Mouse (Mus musculus): ENCODE results near the gene Gm47995. TPM values are rescaled to one million over a fixed set of nuclear protein-coding genes. Genes with fewer than 3 reads are reported as not detected.

Gm47995 gene
- total and polyA plus RNA-seq, 3 experiments = not detected

GRCm38 (mm10) chr1:151220098-151220497, 21.9 kb downstream of the Gm47995 start:
- H3K27me3 ChIP-seq (replicated peaks) = no peaks in the 10 kb centered on the region
- TF ChIP-seq UBTF (IDR thresholded peaks at IDR 0.05; ENCODE audit: low read depth, low read length) (no peak), ZKSCAN1 (IDR thresholded peaks at IDR 0.05; ENCODE audit: borderline replicate concordance, low read depth, low read length) (no peak), EP300 (IDR thresholded peaks at IDR 0.05; ENCODE audit: low read length) (no peak), ELF1 (IDR thresholded peaks at IDR 0.05; ENCODE audit: low read depth, low read length) (no peak), MAFK (IDR thresholded peaks at IDR 0.05; ENCODE audit: insufficient replicate concordance, low read length) (no peak), NRF1 (IDR thresholded peaks at IDR 0.05; ENCODE audit: low read depth, low read length) (no peak), MAZ (IDR thresholded peaks at IDR 0.05; ENCODE audit: low read depth, low read length) (no peak), MXI1 (IDR thresholded peaks at IDR 0.05; ENCODE audit: low read depth, low read length) (no peak), ZNF384 (IDR thresholded peaks at IDR 0.05; ENCODE audit: low read depth, low read length) (no peak), RCOR1 (conservative IDR thresholded peaks at IDR 0.05; ENCODE audit: low read depth, low read length) (no peak), IRF4 (IDR thresholded peaks at IDR 0.05; ENCODE audit: low read depth, low read length) (no peak), PAX5 (IDR thresholded peaks at IDR 0.05; ENCODE audit: low read length) (no peak), POLR2AphosphoS2 (IDR thresholded peaks at IDR 0.05; ENCODE audit: low read depth, low read length) (no peak), BHLHE40 (IDR thresholded peaks at IDR 0.05; ENCODE audit: low read depth, low read length) (no peak), CHD2 (IDR thresholded peaks at IDR 0.05; ENCODE audit: low read length) (no peak), CTCF (conservative IDR thresholded peaks at IDR 0.05 in 1 of 2, IDR thresholded peaks at IDR 0.05 in 1 of 2; ENCODE audit: low read depth in 2 of 2, low read length in 2 of 2) (no peak)
- no peaks in the 10 kb centered on the region for H3K9me3 ChIP-seq (replicated peaks; ENCODE audit: low read length)
- H3K4me3 ChIP-seq (replicated peaks in 1 of 3; ENCODE audit: low read depth in 2 of 3, low read length in 2 of 3, poor library complexity in 1 of 3) = no peak overlapping the region
- in situ Hi-C loops (cut with MboI; ENCODE audit: low pct_ligation_motif_present, low pct_unique_long_range_greater_than_20kb, low sequenced_read_pairs) = no loop called here
- H3K4me1 ChIP-seq (ENCODE audit: control insufficient read depth in 1 of 2, insufficient read depth in 2 of 2) = peaks cover 2 to 35% of the 10 kb centered on the region in 2 experiments; a peak in 2 of 4 replicates
- DNase-seq (ENCODE audit: extremely low read depth) = no peak
- no peak overlapping the region for H3K9ac ChIP-seq (ENCODE audit: insufficient read depth, low read depth)
- H3K4me2 ChIP-seq (ENCODE audit: insufficient read depth, low read depth, poor library complexity, severe bottlenecking) = no peak overlapping the region
- dilution Hi-C loops (cut with MboI; ENCODE audit: extremely low pct_ligation_motif_present, extremely low pct_unique_long_range_greater_than_20kb, low sequenced_read_pairs) = no loop called here
- no peaks in the 10 kb centered on the region for H3K79me2 ChIP-seq (replicated peaks; ENCODE audit: control insufficient read depth, extremely low read depth, insufficient read depth, poor library complexity, severe bottlenecking)
- H3K36me3 ChIP-seq (replicated peaks in 1 of 2; ENCODE audit: control insufficient read depth in 1 of 2, insufficient read depth in 1 of 2, low read length in 1 of 2) = no peaks in the 10 kb centered on the region
- H3K27ac ChIP-seq (ENCODE audit: insufficient read depth, low read depth) = no peak overlapping the region

GRCm38 (mm10) chr1:151222561-151223267, 24.5 kb downstream of the Gm47995 start:
- H3K4me1 ChIP-seq (ENCODE audit: control insufficient read depth in 1 of 2, insufficient read depth in 2 of 2) = peaks cover 0 to 16% of the 10 kb centered on the region in 2 experiments; a peak in 2 of 4 replicates
- no peak overlapping the region for H3K9ac ChIP-seq (ENCODE audit: insufficient read depth, low read depth)
- dilution Hi-C loops (cut with MboI; ENCODE audit: extremely low pct_ligation_motif_present, extremely low pct_unique_long_range_greater_than_20kb, low sequenced_read_pairs) (no loop called here), in situ Hi-C loops (cut with MboI; ENCODE audit: low pct_ligation_motif_present, low pct_unique_long_range_greater_than_20kb, low sequenced_read_pairs) (no loop called here)
- DNase-seq (ENCODE audit: extremely low read depth) = no peak
- no peak overlapping the region for H3K27ac ChIP-seq (ENCODE audit: insufficient read depth, low read depth)
- no peak overlapping the region for H3K4me2 ChIP-seq (ENCODE audit: insufficient read depth, low read depth, poor library complexity, severe bottlenecking)
- no peak overlapping the region for H3K4me3 ChIP-seq (replicated peaks in 1 of 3; ENCODE audit: low read depth in 2 of 3, low read length in 2 of 3, poor library complexity in 1 of 3)
- H3K27me3 ChIP-seq (replicated peaks) = no peaks in the 10 kb centered on the region
- H3K79me2 ChIP-seq (replicated peaks; ENCODE audit: control insufficient read depth, extremely low read depth, insufficient read depth, poor library complexity, severe bottlenecking) = no peaks in the 10 kb centered on the region
- no peaks in the 10 kb centered on the region for H3K36me3 ChIP-seq (replicated peaks in 1 of 2; ENCODE audit: control insufficient read depth in 1 of 2, insufficient read depth in 1 of 2, low read length in 1 of 2)
- no peak for TF ChIP-seq TCF12 (IDR thresholded peaks at IDR 0.05; ENCODE audit: low read depth, low read length)
- no peak for TF ChIP-seq E2F4 (IDR thresholded peaks at IDR 0.05; ENCODE audit: insufficient replicate concordance, low read depth, low read length)
- no peak for TF ChIP-seq GABPA (IDR thresholded peaks at IDR 0.05; ENCODE audit: insufficient replicate concordance, low read depth, low read length)
- peak in 1 of 2 experiments; percentile 9; a peak in 1 of 4 replicates for TF ChIP-seq CTCF (conservative IDR thresholded peaks at IDR 0.05 in 1 of 2, IDR thresholded peaks at IDR 0.05 in 1 of 2; ENCODE audit: low read depth in 2 of 2, low read length in 2 of 2)
- H3K9me3 ChIP-seq (replicated peaks; ENCODE audit: low read length) = no peaks in the 10 kb centered on the region

Data from CH12.LX (cell line).